Mouse (Mus musculus) small intestine, adult 2 months (tissue): Measurements from ENCODE around the gene Map3k15. TPM values are rescaled to one million over a fixed set of nuclear protein-coding genes. Genes with fewer than 3 reads are reported as not detected.

ENCODE experiments used
- H3K27ac ChIP-seq: fragments of 200-500 bp; 2 replicates; pipeline ENCODE4 v1.5.1; 2012; ENCODE audit warnings: low read depth, low read length, control low read depth, inconsistent platforms; ENCODE audit not compliant: insufficient read depth
- H3K27me3 ChIP-seq: fragments of 200-500 bp; 2 replicates; pipeline ENCODE4 v1.6.1; 2012; ENCODE audit warnings: mild to moderate bottlenecking, moderate library complexity, low read length, inconsistent platforms; ENCODE audit not compliant: control insufficient read depth, insufficient read depth
- H3K36me3 ChIP-seq: fragments of 200-500 bp; 2 replicates; pipeline ENCODE4 v1.6.1; 2012; ENCODE audit warnings: mild to moderate bottlenecking, low read length, control low read depth, inconsistent platforms; ENCODE audit not compliant: control insufficient read depth, insufficient read depth
- H3K4me1 ChIP-seq: fragments of 200-500 bp; 2 replicates; pipeline ENCODE4 v1.6.1; 2012; ENCODE audit warnings: low read length, inconsistent platforms, mixed read lengths; ENCODE audit not compliant: control insufficient read depth, insufficient read depth, insufficient read length
- H3K4me3 ChIP-seq: fragments of 200-500 bp; 2 replicates; pipeline ENCODE4 v1.5.1; 2012; ENCODE audit warnings: low read depth, mild to moderate bottlenecking, control low read depth, inconsistent platforms, low read length, moderate library complexity
- CTCF ChIP-seq: fragments of 200-500 bp; IDR thresholded peaks from 2 replicates; pipeline ENCODE4 v1.5.1; 2012; ENCODE audit warnings: low read depth, mild to moderate bottlenecking, control low read depth, inconsistent platforms, low read length, moderate library complexity, mixed read lengths; ENCODE audit not compliant: insufficient replicate concordance, insufficient read length; ENCODE audit errors: extremely low read depth
- POLR2A ChIP-seq: fragments of 200-500 bp; IDR thresholded peaks from 2 replicates; pipeline ENCODE4 v1.6.1; 2012; ENCODE audit warnings: low read depth, mild to moderate bottlenecking, control low read depth, inconsistent platforms, low read length, moderate library complexity
- WGBS: fragments of 180-500 bp; shearing (Covaris S2); methylation state at CpG from one replicate; pipeline ENCODE4 v1.1.7; 2018; 5-methylcytosine and 5-hydroxymethylcytosine counted together
- polyA plus RNA-seq: library from polyadenylated mRNA; depleted of rRNA; stranded (reverse); fragments of >200 nt; gene quantifications from 2 replicates; pipeline ENCODE4 v1.2.3, GENCODE M21; 2012

Map3k15 gene
- polyA plus RNA-seq, 1 experiment, result 0.35 TPM

- peaks cover 11% of the 10 kb centered on the region for H3K36me3 ChIP-seq
- H3K4me1 ChIP-seq, result peaks cover 7% of the 10 kb centered on the region
- no peak for TF ChIP-seq POLR2A
- TF ChIP-seq CTCF, result no peak
- WGBS, result 20% methylated on average over 6 of the region's 6 CpGs
- H3K4me3 ChIP-seq, result no peak overlapping the region
- H3K27ac ChIP-seq, result no peak overlapping the region
- H3K27me3 ChIP-seq, result no peaks in the 10 kb centered on the region
Measured at GRCm38 (mm10) chrX:160135719-160136118, 147.5 kb downstream of the Map3k15 start.

GRCm38 (mm10) chrX:160136153-160136552 is 147.9 kb downstream of the Map3k15 start:
- no peak overlapping the region for H3K27ac ChIP-seq
- H3K36me3 ChIP-seq, result peaks cover 8% of the 10 kb centered on the region; the same call in 1 of the 2 replicates
- TF ChIP-seq POLR2A, result no peak
- no peak for TF ChIP-seq CTCF
- H3K27me3 ChIP-seq, result no peaks in the 10 kb centered on the region
- H3K4me1 ChIP-seq, result peaks cover 7% of the 10 kb centered on the region
- WGBS, result 18% methylated on average over 5 of the region's 5 CpGs
- H3K4me3 ChIP-seq, result peak overlapping the region; percentile 50

- Histone ChIP-seq H3K36me3 (peaks cover 2% of the 10 kb centered on the region; the same call in 1 of the 2 replicates), H3K4me3 (peak overlapping the region; percentile 80), H3K4me1 (peaks cover 7% of the 10 kb centered on the region), H3K27me3 (no peaks in the 10 kb centered on the region), H3K27ac (peak overlapping the region; percentile 82)
- whole genome bisulfite sequencing, result 14% methylated on average over 18 of the region's 18 CpGs
- no peak for TF ChIP-seq POLR2A
- no peak for TF ChIP-seq CTCF
Measured at GRCm38 (mm10) chrX:160137177-160137860, 149.1 kb downstream of the Map3k15 start.

GRCm38 (mm10) chrX:160137861-160138717 is 149.9 kb downstream of the Map3k15 start, which contains the start of gene Pdha1:
Gene Pdha1 (minus strand): TSS chrX:160138413.
- no peak for TF ChIP-seq CTCF
- TF ChIP-seq POLR2A, result peak; percentile 48; the same call in 1 of the 2 replicates
- peaks cover 7% of the 10 kb centered on the region for H3K4me1 ChIP-seq
- WGBS, result 12% methylated on average over 67 of the region's 67 CpGs
- H3K36me3 ChIP-seq, result no peaks in the 10 kb centered on the region
- H3K4me3 ChIP-seq, result peak within 1 kb of the TSS; percentile 80
- peak within 1 kb of the TSS; percentile 82 for H3K27ac ChIP-seq
- H3K27me3 ChIP-seq, result no peaks in the 10 kb centered on the region

- Histone ChIP-seq H3K4me1 (no peaks in the 10 kb centered on the region), H3K27ac (no peak overlapping the region), H3K4me3 (no peak overlapping the region), H3K27me3 (no peaks in the 10 kb centered on the region), H3K36me3 (no peaks in the 10 kb centered on the region)
- no peak for TF ChIP-seq POLR2A
- TF ChIP-seq CTCF, result no peak
- WGBS, result 76% methylated on average over 4 of the region's 4 CpGs
Measured at GRCm38 (mm10) chrX:160146806-160147205, 158.6 kb downstream of the Map3k15 start.

GRCm38 (mm10) chrX:160147406-160147805 is 159.2 kb downstream of the Map3k15 start:
- H3K36me3 ChIP-seq, result no peaks in the 10 kb centered on the region
- TF ChIP-seq POLR2A (no peak), CTCF (no peak)
- no peak overlapping the region for H3K27ac ChIP-seq
- no peak overlapping the region for H3K4me3 ChIP-seq
- no peaks in the 10 kb centered on the region for H3K4me1 ChIP-seq
- H3K27me3 ChIP-seq, result no peaks in the 10 kb centered on the region
- WGBS, result 77% methylated on average over 3 of the region's 3 CpGs

- Histone ChIP-seq H3K4me1 (no peaks in the 10 kb centered on the region), H3K27ac (no peak overlapping the region), H3K36me3 (no peaks in the 10 kb centered on the region), H3K4me3 (no peak overlapping the region), H3K27me3 (no peaks in the 10 kb centered on the region)
- WGBS, result 84% methylated on average over 3 of the region's 3 CpGs
- TF ChIP-seq CTCF, result no peak
- TF ChIP-seq POLR2A, result no peak
Measured at GRCm38 (mm10) chrX:160148859-160149258, 160.6 kb downstream of the Map3k15 start.
